Mouse (Mus musculus): ENCODE results near the gene Cln6. TPM values are rescaled to one million over a fixed set of nuclear protein-coding genes. Genes with fewer than 3 reads are reported as not detected.

The Cln6 gene
- total and polyA plus RNA-seq, 3 experiments = 29.4 to 52.1 TPM; not detected in 1

- H3K4me1 ChIP-seq (ENCODE audit: control insufficient read depth in 1 of 2, insufficient read depth in 2 of 2, low read length in 2 of 2) = peaks cover 17 to 19% of the 10 kb centered on the region in 2 experiments
- TF ChIP-seq MYC (IDR thresholded peaks at IDR 0.05; ENCODE audit: low read depth, low read length) (peak; percentile 68), TBP (IDR thresholded peaks at IDR 0.05; ENCODE audit: low read depth, low read length) (peak; percentile 99), TCF12 (IDR thresholded peaks at IDR 0.05; ENCODE audit: low read depth, low read length) (peak; percentile 85), NRF1 (IDR thresholded peaks at IDR 0.05; ENCODE audit: insufficient read depth, low read depth, low read length, poor library complexity, severe bottlenecking) (peak; percentile 37; the same call in 1 of the 2 replicates), MYB (IDR thresholded peaks at IDR 0.05; ENCODE audit: low read depth, low read length) (no peak), CHD2 (IDR thresholded peaks at IDR 0.05; ENCODE audit: low read length) (no peak), EP300 (IDR thresholded peaks at IDR 0.05; ENCODE audit: low read depth in 1 of 2, low read length in 2 of 2) (0 out of 4 replicates have a peak, but pooled peaks of 1 of the 2 experiments have one; percentile 27), UBTF (IDR thresholded peaks at IDR 0.05; ENCODE audit: borderline replicate concordance, insufficient read depth, low read depth, low read length) (0 out of 2 replicates have a peak, but pooled peaks have one; percentile 41), ETS1 (IDR thresholded peaks at IDR 0.05; ENCODE audit: low read depth, low read length) (peak; percentile 55; the same call in 1 of the 2 replicates), GATA1 (IDR thresholded peaks at IDR 0.05; ENCODE audit: low read depth, low read length) (no peak), BHLHE40 (IDR thresholded peaks at IDR 0.05; ENCODE audit: borderline replicate concordance, low read depth, low read length) (no peak), MAZ (IDR thresholded peaks at IDR 0.05; ENCODE audit: low read depth, low read length) (peak; percentile 99), SIN3A (IDR thresholded peaks at IDR 0.05; ENCODE audit: low read length) (peak; percentile 90), ELF1 (IDR thresholded peaks at IDR 0.05; ENCODE audit: low read depth, low read length) (peak; percentile 52), KAT2A (conservative IDR thresholded peaks at IDR 0.05; ENCODE audit: low read depth, low read length) (no peak; the same call in 1 of the 2 replicates), ZNF384 (IDR thresholded peaks at IDR 0.05; ENCODE audit: low read depth, low read length) (peak; percentile 51; the same call in 1 of the 2 replicates), HCFC1 (IDR thresholded peaks at IDR 0.05; ENCODE audit: low read depth, low read length) (peak; percentile 89), POLR2AphosphoS5 (IDR thresholded peaks at IDR 0.05; ENCODE audit: borderline replicate concordance, low read depth, low read length) (peak; percentile 69; the same call in 1 of the 2 replicates), USF2 (IDR thresholded peaks at IDR 0.05; ENCODE audit: borderline replicate concordance in 1 of 2, insufficient read depth in 1 of 2, low read depth in 1 of 2, low read length in 2 of 2) (no peak), POLR2A (IDR thresholded peaks at IDR 0.05; ENCODE audit: control insufficient read depth in 1 of 2, insufficient read depth in 1 of 2, low read depth in 1 of 2, low read length in 2 of 2, poor library complexity in 1 of 2) (peak; percentile 95 to 98), MXI1 (IDR thresholded peaks at IDR 0.05; ENCODE audit: low read depth, low read length) (peak; percentile 78), POLR2AphosphoS2 (IDR thresholded peaks at IDR 0.05; ENCODE audit: low read length) (peak; percentile 74; the same call in 1 of the 2 replicates), ZMIZ1 (IDR thresholded peaks at IDR 0.05; ENCODE audit: low read depth, low read length) (peak; percentile 81), NELFE (IDR thresholded peaks at IDR 0.05; ENCODE audit: low read depth, low read length) (peak; percentile 94), ZC3H11A (IDR thresholded peaks at IDR 0.05; ENCODE audit: low read depth, low read length) (0 out of 2 replicates have a peak, but pooled peaks have one; percentile 11), MEF2A (IDR thresholded peaks at IDR 0.05; ENCODE audit: extremely low read depth, insufficient replicate concordance, low read depth, low read length, poor library complexity, severe bottlenecking) (no peak), GABPA (IDR thresholded peaks at IDR 0.05; ENCODE audit: low read depth, low read length) (no peak), MAFK (IDR thresholded peaks at IDR 0.05; ENCODE audit: borderline replicate concordance, low read depth, low read length) (no peak), ZKSCAN1 (IDR thresholded peaks at IDR 0.05; ENCODE audit: low read depth, low read length) (no peak), TAL1 (IDR thresholded peaks at IDR 0.05; ENCODE audit: low read length) (no peak), USF1 (IDR thresholded peaks at IDR 0.05; ENCODE audit: low read depth, low read length) (0 out of 2 replicates have a peak, but pooled peaks have one; percentile 7), RAD21 (IDR thresholded peaks at IDR 0.05; ENCODE audit: low read depth, low read length) (no peak)
- no peaks in the 10 kb centered on the region for H3K9me3 ChIP-seq (replicated peaks; ENCODE audit: insufficient read depth, low read length)
- H3K4me3 ChIP-seq (ENCODE audit: control insufficient read depth in 1 of 2, insufficient read depth in 1 of 2, low read depth in 2 of 2, low read length in 2 of 2) = peak within 1 kb of the TSS; percentile 73 to 85
- H3K9ac ChIP-seq (ENCODE audit: control insufficient read depth, low read depth, low read length, poor library complexity, severe bottlenecking) = peak within 1 kb of the TSS; percentile 99
- peak within 1 kb of the TSS; percentile 93 for H3K27ac ChIP-seq (ENCODE audit: control insufficient read depth, low read depth, low read length)
- peaks cover under 1 to 40% of the 10 kb centered on the region in 2 experiments; a peak in 3 of 4 replicates for H3K36me3 ChIP-seq (ENCODE audit: control insufficient read depth in 1 of 2, insufficient read depth in 2 of 2, low read length in 2 of 2)
- H3K27me3 ChIP-seq (ENCODE audit: control insufficient read depth in 1 of 2, insufficient read depth in 2 of 2, low read length in 2 of 2) = no peaks in the 10 kb centered on the region
- peaks cover 50% of the 10 kb centered on the region for H3K79me2 ChIP-seq (ENCODE audit: control insufficient read depth, insufficient read depth, low read length, poor library complexity)
- peak; percentile 98 for DNase-seq (ENCODE audit: low read depth, low spot score)
These were observed 27.0 kb upstream of the Cln6 start, which contains the start of gene Fem1b for GRCm38 (mm10) chr9:62811516-62812121. Gene Fem1b (minus strand): TSS chr9:62811934.

Data from MEL (cell line).